Mouse (Mus musculus): Measurements from ENCODE around the gene Il6st. TPM values are rescaled to one million over a fixed set of nuclear protein-coding genes. Genes with fewer than 3 reads are reported as not detected.

The Il6st gene
- total RNA-seq, 1 experiment, result 55.2 TPM

DNA sequence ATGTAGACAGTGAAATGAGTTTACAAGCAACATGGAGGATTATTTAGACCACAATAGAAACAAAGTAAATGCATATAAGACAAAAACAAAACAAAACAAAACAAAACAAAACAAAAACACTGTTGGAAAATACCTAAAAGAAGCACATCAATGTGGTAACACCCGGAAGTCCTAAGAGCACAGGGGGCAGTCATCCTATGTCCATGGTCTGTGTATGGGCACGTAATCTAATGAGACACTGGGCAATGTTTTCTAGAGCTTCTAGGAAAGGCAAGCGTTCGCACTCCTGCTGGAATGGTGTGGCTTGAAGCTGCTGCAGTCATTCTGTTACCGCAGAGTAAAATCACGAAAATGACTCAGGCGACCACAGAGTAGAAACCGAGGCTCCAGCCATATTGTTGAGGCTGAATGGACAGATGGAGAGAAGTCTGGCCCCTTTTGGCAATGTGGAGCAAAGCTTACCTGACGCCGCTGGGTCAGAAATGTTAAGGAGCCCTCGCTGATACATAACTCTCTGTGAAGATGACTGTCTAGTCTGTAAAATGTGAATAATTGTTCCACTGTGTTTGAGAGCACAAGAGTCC, 5.3 kb upstream of the Il6st start:
- in situ Hi-C loops (cut with MboI; ENCODE audit: low sequenced_read_pairs in 2 of 2, unreplicated experiment in 2 of 2), result no loop called here
- Histone ChIP-seq H3K9me3 (ENCODE audit: control insufficient read depth, insufficient read depth, low read depth, low read length) (no peaks in the 10 kb centered on the region), H3K4me1 (ENCODE audit: control insufficient read depth in 2 of 2, insufficient read depth in 2 of 2, low read length in 2 of 2, poor library complexity in 1 of 2) (peaks cover 6 to 12% of the 10 kb centered on the region in 2 experiments), H3K9ac (ENCODE audit: insufficient read depth, low read depth, low read length, poor library complexity, severe bottlenecking) (no peak overlapping the region), H3K36me3 (ENCODE audit: control insufficient read depth, insufficient read depth, low read length, poor library complexity, severe bottlenecking) (no peaks in the 10 kb centered on the region), H3K4me3 (ENCODE audit: insufficient read depth in 1 of 2, low read depth in 1 of 2, low read length in 2 of 2, poor library complexity in 1 of 2, severe bottlenecking in 1 of 2) (no peak overlapping the region), H3K27ac (ENCODE audit: insufficient read depth, low read depth, low read length, poor library complexity, severe bottlenecking) (no peak overlapping the region)
- TF ChIP-seq ZC3H11A (IDR thresholded peaks at IDR 0.05; ENCODE audit: borderline replicate concordance, low read depth, low read length), result no peak
- TF ChIP-seq MAFK (IDR thresholded peaks at IDR 0.05; ENCODE audit: insufficient read depth, low read depth, low read length), result no peak
- no peak for TF ChIP-seq HCFC1 (IDR thresholded peaks at IDR 0.05; ENCODE audit: borderline replicate concordance, insufficient read depth, low read length)
- TF ChIP-seq ZNF384 (IDR thresholded peaks at IDR 0.05; ENCODE audit: low read depth, low read length), result no peak
- TF ChIP-seq CHD2 (IDR thresholded peaks at IDR 0.05; ENCODE audit: low read depth, low read length), result no peak
- no peak for DNase-seq (ENCODE audit: low read depth, low spot score)

DNA sequence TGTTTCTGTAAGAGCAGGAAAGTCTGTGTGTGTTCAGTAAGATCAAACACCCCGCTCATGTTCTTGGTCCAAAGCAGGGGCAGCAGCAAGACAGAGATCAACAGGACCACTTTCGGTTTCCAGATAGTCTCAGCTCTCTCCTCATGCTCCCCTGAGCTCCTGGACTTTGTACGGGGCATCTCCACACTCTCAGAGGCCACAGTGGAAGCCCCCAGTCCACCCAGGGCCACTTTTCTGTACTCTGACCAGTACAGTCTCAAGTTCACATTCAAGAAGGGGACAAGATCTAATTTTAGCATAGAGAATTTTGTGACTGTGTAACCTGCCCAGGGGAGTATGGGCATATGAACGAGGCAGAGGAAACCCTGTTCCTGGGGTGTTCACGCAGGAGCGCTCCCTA, 3.9 kb upstream of the Il6st start:
- Histone ChIP-seq H3K4me1 (ENCODE audit: control insufficient read depth in 2 of 2, insufficient read depth in 2 of 2, low read length in 2 of 2, poor library complexity in 1 of 2) (peaks cover 6 to 12% of the 10 kb centered on the region in 2 experiments), H3K9ac (ENCODE audit: insufficient read depth, low read depth, low read length, poor library complexity, severe bottlenecking) (no peak overlapping the region), H3K36me3 (ENCODE audit: control insufficient read depth, insufficient read depth, low read length, poor library complexity, severe bottlenecking) (no peaks in the 10 kb centered on the region), H3K9me3 (ENCODE audit: control insufficient read depth, insufficient read depth, low read depth, low read length) (no peaks in the 10 kb centered on the region), H3K4me3 (ENCODE audit: insufficient read depth in 1 of 2, low read depth in 1 of 2, low read length in 2 of 2, poor library complexity in 1 of 2, severe bottlenecking in 1 of 2) (no peak overlapping the region), H3K27ac (ENCODE audit: insufficient read depth, low read depth, low read length, poor library complexity, severe bottlenecking) (no peak overlapping the region)
- DNase-seq (ENCODE audit: low read depth, low spot score), result no peak
- in situ Hi-C loops (cut with MboI; ENCODE audit: low sequenced_read_pairs in 2 of 2, unreplicated experiment in 2 of 2), result no loop called here
- TF ChIP-seq HCFC1 (IDR thresholded peaks at IDR 0.05; ENCODE audit: borderline replicate concordance, insufficient read depth, low read length) (no peak), ZC3H11A (IDR thresholded peaks at IDR 0.05; ENCODE audit: borderline replicate concordance, low read depth, low read length) (no peak), MAFK (IDR thresholded peaks at IDR 0.05; ENCODE audit: insufficient read depth, low read depth, low read length) (no peak), ZNF384 (IDR thresholded peaks at IDR 0.05; ENCODE audit: low read depth, low read length) (no peak), CHD2 (IDR thresholded peaks at IDR 0.05; ENCODE audit: low read depth, low read length) (no peak)

DNA sequence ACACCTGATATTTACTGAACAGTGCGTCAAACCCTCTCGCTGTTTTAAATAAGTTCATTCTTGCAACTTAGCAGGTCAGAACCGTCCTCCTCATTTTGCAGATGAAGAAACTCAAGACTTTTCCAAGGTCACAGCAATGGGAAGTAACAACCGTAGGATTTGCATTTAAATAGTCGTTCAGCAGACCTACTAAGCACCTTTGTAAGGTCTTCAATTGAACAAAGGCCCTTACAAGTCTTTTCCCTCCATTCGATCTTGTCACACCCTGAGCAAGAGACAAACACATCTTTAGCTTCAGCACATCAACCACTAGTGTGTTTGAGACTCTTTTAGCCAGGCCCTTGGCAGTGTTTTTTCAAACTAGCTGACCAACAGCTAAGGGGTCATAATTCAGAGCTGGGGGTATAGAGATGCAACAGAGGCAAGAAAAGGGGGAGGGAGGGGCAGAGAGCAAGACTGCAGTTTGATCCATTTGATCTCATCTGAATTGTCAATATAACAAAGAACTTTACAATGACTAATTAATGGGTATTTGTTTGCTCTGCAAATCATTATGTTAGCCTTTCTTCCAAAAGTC, 1.4 kb upstream of the Il6st start:
- in situ Hi-C loops (cut with MboI; ENCODE audit: low sequenced_read_pairs in 2 of 2, unreplicated experiment in 2 of 2), result no loop called here
- Histone ChIP-seq H3K36me3 (ENCODE audit: control insufficient read depth, insufficient read depth, low read length, poor library complexity, severe bottlenecking) (no peaks in the 10 kb centered on the region), H3K4me3 (ENCODE audit: insufficient read depth in 1 of 2, low read depth in 1 of 2, low read length in 2 of 2, poor library complexity in 1 of 2, severe bottlenecking in 1 of 2) (peak overlapping the region in 1 of 2 experiments; percentile 90; a peak in 3 of 4 replicates), H3K9ac (ENCODE audit: insufficient read depth, low read depth, low read length, poor library complexity, severe bottlenecking) (no peak overlapping the region), H3K27ac (ENCODE audit: insufficient read depth, low read depth, low read length, poor library complexity, severe bottlenecking) (peak overlapping the region; percentile 72; the same call in 1 of the 2 replicates), H3K4me1 (ENCODE audit: control insufficient read depth in 2 of 2, insufficient read depth in 2 of 2, low read length in 2 of 2, poor library complexity in 1 of 2) (peaks cover 12 to 18% of the 10 kb centered on the region in 2 experiments), H3K9me3 (ENCODE audit: control insufficient read depth, insufficient read depth, low read depth, low read length) (no peaks in the 10 kb centered on the region)
- DNase-seq (ENCODE audit: low read depth, low spot score), result peak; percentile 83
- TF ChIP-seq ZNF384 (IDR thresholded peaks at IDR 0.05; ENCODE audit: low read depth, low read length), result peak; percentile 63; the same call in 1 of the 2 replicates
- TF ChIP-seq HCFC1 (IDR thresholded peaks at IDR 0.05; ENCODE audit: borderline replicate concordance, insufficient read depth, low read length), result 0 out of 2 replicates have a peak, but pooled peaks have one; percentile 5
- no peak for TF ChIP-seq MAFK (IDR thresholded peaks at IDR 0.05; ENCODE audit: insufficient read depth, low read depth, low read length)
- TF ChIP-seq CHD2 (IDR thresholded peaks at IDR 0.05; ENCODE audit: low read depth, low read length), result no peak; the same call in 1 of the 2 replicates
- TF ChIP-seq ZC3H11A (IDR thresholded peaks at IDR 0.05; ENCODE audit: borderline replicate concordance, low read depth, low read length), result no peak

DNA sequence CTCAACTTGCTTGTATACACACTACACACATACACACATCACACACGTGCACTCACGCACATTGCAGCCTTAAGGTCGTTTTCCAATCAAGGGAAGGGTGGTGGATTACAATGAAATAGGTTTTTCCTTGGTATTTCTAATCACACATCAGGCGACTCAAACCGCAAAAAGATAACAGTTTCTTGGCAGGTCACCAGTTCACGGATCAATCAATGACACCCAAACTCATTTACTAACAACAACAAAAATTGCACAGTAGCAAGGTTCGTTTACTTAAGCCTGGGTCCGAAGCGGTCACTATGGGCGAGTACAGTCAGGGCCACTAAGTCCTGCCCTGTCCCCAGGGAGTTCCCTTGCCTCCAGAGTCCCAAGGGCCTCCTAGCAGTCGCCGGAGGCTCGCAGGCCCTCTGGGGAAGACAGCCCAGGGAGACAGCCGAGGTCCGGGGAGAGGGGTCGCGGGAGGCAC, 500 bp upstream of the Il6st start:
- peak overlapping the region; percentile 90 to 99 for H3K4me3 ChIP-seq (ENCODE audit: insufficient read depth in 1 of 2, low read depth in 1 of 2, low read length in 2 of 2, poor library complexity in 1 of 2, severe bottlenecking in 1 of 2)
- H3K4me1 ChIP-seq (ENCODE audit: control insufficient read depth in 2 of 2, insufficient read depth in 2 of 2, low read length in 2 of 2, poor library complexity in 1 of 2), result peaks cover 13 to 18% of the 10 kb centered on the region in 2 experiments
- no peak for DNase-seq (ENCODE audit: low read depth, low spot score)
- in situ Hi-C loops (cut with MboI; ENCODE audit: low sequenced_read_pairs in 2 of 2, unreplicated experiment in 2 of 2), result no loop called here
- H3K9ac ChIP-seq (ENCODE audit: insufficient read depth, low read depth, low read length, poor library complexity, severe bottlenecking), result peak overlapping the region; percentile 93
- no peak for TF ChIP-seq MAFK (IDR thresholded peaks at IDR 0.05; ENCODE audit: insufficient read depth, low read depth, low read length)
- no peak for TF ChIP-seq ZNF384 (IDR thresholded peaks at IDR 0.05; ENCODE audit: low read depth, low read length)
- TF ChIP-seq CHD2 (IDR thresholded peaks at IDR 0.05; ENCODE audit: low read depth, low read length), result no peak
- no peak for TF ChIP-seq ZC3H11A (IDR thresholded peaks at IDR 0.05; ENCODE audit: borderline replicate concordance, low read depth, low read length)
- TF ChIP-seq HCFC1 (IDR thresholded peaks at IDR 0.05; ENCODE audit: borderline replicate concordance, insufficient read depth, low read length), result no peak
- H3K36me3 ChIP-seq (ENCODE audit: control insufficient read depth, insufficient read depth, low read length, poor library complexity, severe bottlenecking), result no peaks in the 10 kb centered on the region
- no peaks in the 10 kb centered on the region for H3K9me3 ChIP-seq (ENCODE audit: control insufficient read depth, insufficient read depth, low read depth, low read length)
- H3K27ac ChIP-seq (ENCODE audit: insufficient read depth, low read depth, low read length, poor library complexity, severe bottlenecking), result peak overlapping the region; percentile 84

Measured in ES-E14 (cell line).